Mouse (Mus musculus): Measurements from ENCODE around the gene Sltm. TPM values are rescaled to one million over a fixed set of nuclear protein-coding genes. Genes with fewer than 3 reads are reported as not detected.
"Not testable (repeated sequence)": the region's sequence is repeated elsewhere in the genome, so short reads cannot be mapped to it uniquely, and the experiment has no call there.

The Sltm gene
- polyA plus RNA-seq, 1 experiment, result 51.2 TPM

DNA sequence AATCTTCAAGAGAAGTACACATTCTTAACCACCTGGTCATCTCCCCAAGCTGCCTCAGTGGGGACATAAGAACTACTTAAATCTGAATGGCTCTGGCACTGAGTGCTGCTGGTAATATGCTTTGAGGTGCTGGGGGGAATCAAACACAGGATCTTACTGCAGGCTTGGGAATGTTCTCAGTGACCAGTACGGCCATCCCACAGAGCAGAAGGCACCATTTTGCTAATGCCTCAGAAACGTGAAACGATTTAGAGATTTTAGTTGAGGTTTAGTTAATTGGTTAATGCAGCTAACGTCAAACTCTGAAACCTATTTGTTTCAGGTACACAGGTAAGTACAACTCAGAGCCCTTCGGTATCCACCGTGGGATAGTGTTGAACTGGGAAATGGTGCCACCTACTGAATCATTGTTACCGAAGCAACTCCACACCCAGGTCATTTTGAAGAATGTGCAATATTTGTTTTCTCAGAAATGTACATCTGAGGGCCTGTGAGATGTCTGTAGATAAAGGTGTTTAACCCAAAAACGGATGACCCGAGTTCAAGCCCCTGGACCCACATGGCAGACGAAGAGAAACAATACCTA is 31.5 kb upstream of the Sltm start:
- TF ChIP-seq CTCF (IDR thresholded peaks at IDR 0.05; ENCODE audit: extremely low read depth, insufficient read depth, low read length) (peak; percentile 38; the same call in 1 of the 2 replicates), POLR2A (IDR thresholded peaks at IDR 0.05; ENCODE audit: extremely low read depth, insufficient read depth, low read length) (no peak)
- Histone ChIP-seq H3K4me3 (ENCODE audit: insufficient read depth, low read length) (no peak overlapping the region), H3K27ac (ENCODE audit: insufficient read depth, low read length) (no peak overlapping the region), H3K4me1 (ENCODE audit: control insufficient read depth, insufficient read depth, low read length) (no peaks in the 10 kb centered on the region)

DNA sequence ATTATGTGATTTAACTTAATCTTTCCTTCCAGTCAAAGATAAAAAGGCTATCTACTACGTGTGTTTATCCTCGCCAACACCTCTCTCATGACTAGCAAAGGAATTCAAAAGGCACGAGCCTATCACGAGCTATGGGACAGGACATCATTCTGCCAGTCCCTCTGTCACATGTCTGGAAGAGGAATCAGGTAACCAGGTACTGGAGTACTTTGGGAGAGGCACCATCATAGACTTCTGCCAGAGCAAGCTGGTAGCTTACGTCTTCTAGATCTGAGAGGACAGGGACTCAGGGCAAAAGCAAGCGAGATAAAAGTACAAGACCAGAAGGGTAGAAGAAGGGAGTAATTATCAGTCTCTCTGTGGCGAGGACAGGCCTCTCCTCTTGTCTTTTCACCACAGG is 30.9 kb upstream of the Sltm start:
- H3K4me1 ChIP-seq (ENCODE audit: control insufficient read depth, insufficient read depth, low read length), result no peaks in the 10 kb centered on the region
- TF ChIP-seq POLR2A (IDR thresholded peaks at IDR 0.05; ENCODE audit: extremely low read depth, insufficient read depth, low read length) (no peak), CTCF (IDR thresholded peaks at IDR 0.05; ENCODE audit: extremely low read depth, insufficient read depth, low read length) (no peak)

DNA sequence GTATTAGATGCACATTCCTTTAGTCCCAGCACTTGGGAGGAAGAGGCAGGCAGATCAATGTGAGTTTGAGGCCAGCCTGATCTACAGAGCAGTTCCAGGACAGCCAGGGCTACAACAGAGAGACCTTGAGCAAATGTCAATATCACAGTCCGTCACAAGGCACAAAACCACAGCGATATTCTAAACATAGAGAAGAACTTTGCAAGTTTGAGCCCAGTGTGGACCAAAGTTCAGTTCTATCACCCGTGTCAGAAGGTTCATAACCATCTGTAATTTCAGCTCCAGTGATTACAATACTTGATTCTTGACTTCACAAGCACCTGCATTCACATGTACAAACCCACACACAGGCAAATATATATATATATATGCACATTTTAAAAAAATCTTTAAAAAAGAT is 21.9 kb upstream of the Sltm start:
- TF ChIP-seq POLR2A (IDR thresholded peaks at IDR 0.05; ENCODE audit: extremely low read depth, insufficient read depth, low read length), result no peak
- TF ChIP-seq CTCF (IDR thresholded peaks at IDR 0.05; ENCODE audit: extremely low read depth, insufficient read depth, low read length), result no peak
- no peak overlapping the region for H3K27ac ChIP-seq (ENCODE audit: insufficient read depth, low read length)
- H3K4me3 ChIP-seq (ENCODE audit: insufficient read depth, low read length), result no peak overlapping the region
- no peaks in the 10 kb centered on the region for H3K4me1 ChIP-seq (ENCODE audit: control insufficient read depth, insufficient read depth, low read length)

More for the DNA sequence above, 30.9 kb upstream of the Sltm start:
- Histone ChIP-seq H3K27ac (ENCODE audit: insufficient read depth, low read length) (no peak overlapping the region), H3K4me3 (ENCODE audit: insufficient read depth, low read length) (no peak overlapping the region)

- TF ChIP-seq POLR2A (IDR thresholded peaks at IDR 0.05; ENCODE audit: extremely low read depth, insufficient read depth, low read length) (no peak), CTCF (IDR thresholded peaks at IDR 0.05; ENCODE audit: extremely low read depth, insufficient read depth, low read length) (no peak)
- Histone ChIP-seq H3K4me3 (ENCODE audit: insufficient read depth, low read length) (no peak overlapping the region), H3K27ac (ENCODE audit: insufficient read depth, low read length) (no peak overlapping the region), H3K4me1 (ENCODE audit: control insufficient read depth, insufficient read depth, low read length) (no peaks in the 10 kb centered on the region)
Observed at GRCm38 (mm10) chr9:70523813-70524212, 18.7 kb upstream of the Sltm start.

DNA sequence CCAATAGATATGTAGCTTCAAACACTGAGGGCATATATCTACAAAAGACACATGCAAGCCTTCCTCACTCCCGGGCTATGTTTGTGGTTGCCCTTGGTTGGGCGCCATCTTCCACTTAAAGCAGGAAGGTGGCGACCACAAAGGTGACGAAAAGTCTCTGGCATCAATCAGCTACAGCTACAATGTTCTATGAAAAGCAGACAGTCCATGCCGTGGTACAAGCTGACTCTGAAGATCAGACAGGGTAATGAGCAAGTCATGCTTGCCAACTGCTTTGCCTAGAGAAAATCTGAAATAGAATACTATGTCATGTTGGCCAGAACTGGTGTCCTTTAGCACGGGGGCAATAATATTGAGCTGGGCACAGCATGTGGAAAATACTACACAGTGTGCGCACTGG is 18.2 kb upstream of the Sltm start:
- Histone ChIP-seq H3K4me3 (ENCODE audit: insufficient read depth, low read length) (no peak overlapping the region), H3K4me1 (ENCODE audit: control insufficient read depth, insufficient read depth, low read length) (no peaks in the 10 kb centered on the region), H3K27ac (ENCODE audit: insufficient read depth, low read length) (no peak overlapping the region)
- no peak for TF ChIP-seq POLR2A (IDR thresholded peaks at IDR 0.05; ENCODE audit: extremely low read depth, insufficient read depth, low read length)

DNA sequence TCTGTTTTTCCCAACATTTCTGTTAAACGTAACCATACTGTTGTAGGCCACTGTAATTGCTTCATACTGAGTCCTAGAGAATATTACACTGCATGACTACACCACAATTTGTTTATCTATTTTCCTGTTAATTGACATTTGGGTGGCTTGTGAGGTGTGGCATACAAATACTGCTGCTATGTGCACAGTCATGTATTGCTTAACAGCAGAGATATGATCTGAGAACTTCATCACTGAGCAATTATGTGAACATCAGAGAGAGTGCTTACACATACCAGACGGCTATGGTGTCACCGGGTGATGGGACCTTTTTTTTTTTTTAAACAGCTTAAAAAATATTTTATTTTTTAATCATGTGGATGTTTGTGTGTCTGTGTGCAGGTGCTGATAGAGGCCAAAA is 9.2 kb upstream of the Sltm start:
- TF ChIP-seq CTCF (IDR thresholded peaks at IDR 0.05; ENCODE audit: extremely low read depth, insufficient read depth, low read length) (no peak), POLR2A (IDR thresholded peaks at IDR 0.05; ENCODE audit: extremely low read depth, insufficient read depth, low read length) (no peak)
- H3K27ac ChIP-seq (ENCODE audit: insufficient read depth, low read length), result no peak overlapping the region
- H3K4me1 ChIP-seq (ENCODE audit: control insufficient read depth, insufficient read depth, low read length), result no peaks in the 10 kb centered on the region
- no peak overlapping the region for H3K4me3 ChIP-seq (ENCODE audit: insufficient read depth, low read length)

GRCm38 (mm10) chr9:70541584-70541983 is 970 bp upstream of the Sltm start:
- Histone ChIP-seq H3K4me3 (ENCODE audit: insufficient read depth, low read length) (peak overlapping the region; percentile 77), H3K27ac (ENCODE audit: insufficient read depth, low read length) (no peak overlapping the region)
- TF ChIP-seq POLR2A (IDR thresholded peaks at IDR 0.05; ENCODE audit: extremely low read depth, insufficient read depth, low read length) (no peak), CTCF (IDR thresholded peaks at IDR 0.05; ENCODE audit: extremely low read depth, insufficient read depth, low read length) (no peak)

DNA sequence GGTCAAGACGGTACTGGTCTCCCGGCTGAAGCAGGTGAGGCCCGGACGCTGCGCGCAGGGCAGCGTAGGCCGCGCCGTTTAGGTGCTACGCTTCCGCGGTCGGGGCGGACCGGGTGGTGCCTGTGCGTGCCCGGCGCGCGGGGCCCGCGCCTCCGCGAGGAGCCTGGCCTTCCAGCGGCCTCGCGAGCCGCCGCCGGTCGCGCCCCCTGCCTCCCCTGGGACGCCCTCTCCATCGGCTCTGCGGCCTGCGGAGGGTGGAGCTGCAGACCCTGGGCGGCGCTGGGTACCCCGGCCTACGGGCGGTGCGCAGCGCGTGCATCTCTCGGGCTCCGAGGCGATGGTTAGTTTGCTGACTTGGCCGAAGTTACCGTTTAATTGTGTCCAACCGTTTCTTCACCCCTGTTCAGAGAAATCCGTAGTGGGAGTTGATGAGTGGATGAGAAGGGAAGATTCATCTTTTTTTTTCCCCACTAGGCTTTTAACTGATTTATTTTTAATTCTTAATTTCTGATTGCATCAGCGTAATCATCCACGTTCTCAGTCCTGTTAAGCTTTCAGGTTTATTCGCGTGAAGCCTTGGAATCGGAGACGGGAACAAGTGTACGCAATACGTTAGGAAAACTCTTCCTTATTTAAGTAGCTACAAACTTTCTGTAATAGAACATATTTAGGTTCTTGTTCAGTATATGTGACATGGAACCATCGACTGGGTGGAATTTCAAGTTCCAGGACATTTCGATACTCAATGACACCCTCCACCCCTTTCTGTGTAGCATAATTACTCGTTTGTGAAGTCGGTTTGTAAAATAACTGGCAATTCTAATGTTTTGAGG is 710 bp downstream of the Sltm start:
- no peak for TF ChIP-seq CTCF (IDR thresholded peaks at IDR 0.05; ENCODE audit: extremely low read depth, insufficient read depth, low read length)
- no peak for TF ChIP-seq POLR2A (IDR thresholded peaks at IDR 0.05; ENCODE audit: extremely low read depth, insufficient read depth, low read length)
- Histone ChIP-seq H3K27ac (ENCODE audit: insufficient read depth, low read length) (peak overlapping the region; percentile 97), H3K4me3 (ENCODE audit: insufficient read depth, low read length) (peak overlapping the region; percentile 77), H3K4me1 (ENCODE audit: control insufficient read depth, insufficient read depth, low read length) (no peaks in the 10 kb centered on the region; the same call in 1 of the 2 replicates)

More at GRCm38 (mm10) chr9:70541584-70541983, 970 bp upstream of the Sltm start:
- H3K4me1 ChIP-seq (ENCODE audit: control insufficient read depth, insufficient read depth, low read length), result no peaks in the 10 kb centered on the region

DNA sequence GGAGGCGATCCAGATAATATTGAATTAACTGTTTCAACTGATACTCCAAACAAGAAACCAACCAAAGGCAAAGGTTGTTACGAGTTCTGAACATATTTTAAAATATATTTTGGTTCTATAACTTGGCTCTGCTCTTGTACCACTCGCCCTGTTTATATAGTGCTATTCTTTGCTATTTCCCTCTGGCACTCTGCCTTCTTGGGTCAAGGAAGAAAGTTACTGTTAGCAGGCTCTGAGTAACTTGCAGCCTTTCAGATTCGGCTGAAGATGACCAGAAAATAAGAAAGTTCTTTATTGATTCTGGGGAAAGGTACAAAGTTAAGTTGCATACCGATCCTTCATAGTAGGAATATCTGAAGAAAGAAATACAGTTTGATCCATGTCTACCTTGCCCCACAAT is 1.4 kb downstream of the Sltm start:
- no peak overlapping the region for H3K27ac ChIP-seq (ENCODE audit: insufficient read depth, low read length)
- no peaks in the 10 kb centered on the region; the same call in 1 of the 2 replicates for H3K4me1 ChIP-seq (ENCODE audit: control insufficient read depth, insufficient read depth, low read length)
- H3K4me3 ChIP-seq (ENCODE audit: insufficient read depth, low read length), result peak overlapping the region; percentile 77; the same call in 1 of the 2 replicates
- no peak for TF ChIP-seq POLR2A (IDR thresholded peaks at IDR 0.05; ENCODE audit: extremely low read depth, insufficient read depth, low read length)
- TF ChIP-seq CTCF (IDR thresholded peaks at IDR 0.05; ENCODE audit: extremely low read depth, insufficient read depth, low read length), result no peak

GRCm38 (mm10) chr9:70544831-70545230 is 2.3 kb downstream of the Sltm start:
- TF ChIP-seq POLR2A (IDR thresholded peaks at IDR 0.05; ENCODE audit: extremely low read depth, insufficient read depth, low read length) (no peak), CTCF (IDR thresholded peaks at IDR 0.05; ENCODE audit: extremely low read depth, insufficient read depth, low read length) (no peak)
- no peak overlapping the region for H3K4me3 ChIP-seq (ENCODE audit: insufficient read depth, low read length)
- no peaks in the 10 kb centered on the region; the same call in 1 of the 2 replicates for H3K4me1 ChIP-seq (ENCODE audit: control insufficient read depth, insufficient read depth, low read length)
- no peak overlapping the region for H3K27ac ChIP-seq (ENCODE audit: insufficient read depth, low read length)

DNA sequence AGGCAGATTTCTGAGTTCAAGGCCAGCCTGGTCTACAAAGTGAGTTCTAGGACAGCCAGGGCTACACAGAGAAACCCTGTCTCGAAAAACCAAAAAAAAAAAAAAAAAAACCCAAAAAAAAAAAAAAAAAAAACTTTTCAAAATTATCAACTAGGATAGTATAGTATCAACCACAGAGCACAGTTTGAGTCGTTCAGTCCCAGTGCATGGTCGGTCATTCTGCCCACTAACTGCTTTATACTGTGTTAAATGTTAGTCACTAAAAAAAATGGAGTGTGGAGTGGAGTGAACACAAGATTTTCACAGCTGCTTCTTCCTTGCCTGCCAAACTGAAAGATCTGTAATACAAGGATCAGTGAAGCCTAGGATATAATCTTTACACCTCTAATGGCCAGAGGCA is 4.0 kb downstream of the Sltm start:
- H3K27ac ChIP-seq (ENCODE audit: insufficient read depth, low read length); H3K4me3 ChIP-seq (ENCODE audit: insufficient read depth, low read length); H3K4me1 ChIP-seq (ENCODE audit: control insufficient read depth, insufficient read depth, low read length): not testable (repeated sequence)

Data from cortical plate, adult 2 months (tissue).